Mouse (Mus musculus) spleen, adult 10 weeks (tissue): ENCODE results near the gene Olfr1178. TPM values are rescaled to one million over a fixed set of nuclear protein-coding genes. Genes with fewer than 3 reads are reported as not detected.

Experiments used
- polyA plus RNA-seq: library from polyadenylated mRNA; stranded (reverse); fragments of 350-450 nt; fragmentation: Illumina TruSeq; extraction: RNeasy Lipid Tissue Mini Kit (QIAGEN cat#74804); gene quantifications from one replicate; pipeline ENCODE4 v1.2.3, GENCODE M21; 2015; ENCODE audit warnings: low replicate concordance; ENCODE audit not compliant: insufficient read depth

Olfr1178 gene
- polyA plus RNA-seq, result not detected

GRCm38 (mm10) chr2:88386762-88387161 is at the start of gene Olfr1178:
Gene Olfr1178 (plus strand): TSS chr2:88387062.

GRCm38 (mm10) chr2:88346392-88346791 is 40.5 kb upstream of the Olfr1178 start, which contains the start of gene Olfr1177-ps:
Gene Olfr1177-ps (minus strand): TSS chr2:88346492.

GRCm38 (mm10) chr2:88406353-88406752 is 19.5 kb downstream of the Olfr1178 start, which contains the start of gene Olfr1179:
Gene Olfr1179 (minus strand): TSS chr2:88406453.

GRCm38 (mm10) chr2:88419051-88419450 is 32.2 kb downstream of the Olfr1178 start, which contains the start of gene Olfr1180:
Gene Olfr1180 (minus strand): TSS chr2:88419151.

GRCm38 (mm10) chr2:88426071-88426470 is 39.2 kb downstream of the Olfr1178 start, which contains the start of gene Olfr1181:
Gene Olfr1181 (minus strand): TSS chr2:88426171.

GRCm38 (mm10) chr2:88449031-88449430 is 62.2 kb downstream of the Olfr1178 start, which contains the start of gene Gm13757:
Gene Gm13757 (minus strand): TSS chr2:88449131.

Other genes starting within 250 kb of the Olfr1178 start
- gene Olfr1167, start 231.9 kb upstream of the Olfr1178 start, polyA plus RNA-seq, result not detected
- gene Olfr1168, start 205.2 kb upstream of the Olfr1178 start, polyA plus RNA-seq, result not detected
- gene Olfr1170, start 158.7 kb upstream of the Olfr1178 start, polyA plus RNA-seq, result not detected
- gene Olfr1173, start 107.2 kb upstream of the Olfr1178 start, polyA plus RNA-seq, result not detected
- gene Olfr1174-ps, start 71.9 kb upstream of the Olfr1178 start, polyA plus RNA-seq, result not detected
- not detected for gene Olfr1175-ps, start 59.8 kb upstream of the Olfr1178 start, polyA plus RNA-seq
- gene Olfr1176, start 50.3 kb upstream of the Olfr1178 start, polyA plus RNA-seq, result not detected
- gene Olfr1177-ps, start 40.6 kb upstream of the Olfr1178 start, polyA plus RNA-seq, result not detected
- gene Olfr1179, start 19.4 kb downstream of the Olfr1178 start, polyA plus RNA-seq, result not detected
- not detected for gene Olfr1180, start 32.1 kb downstream of the Olfr1178 start, polyA plus RNA-seq
- gene Olfr1181, start 39.1 kb downstream of the Olfr1178 start, polyA plus RNA-seq, result not detected
- gene Gm13757, start 62.1 kb downstream of the Olfr1178 start, polyA plus RNA-seq, result not detected
- gene Olfr1183, start 67.8 kb downstream of the Olfr1178 start, polyA plus RNA-seq, result not detected
- gene Olfr1184, start 96.5 kb downstream of the Olfr1178 start, polyA plus RNA-seq, result not detected
- gene Olfr1185-ps1, start 106.3 kb downstream of the Olfr1178 start, polyA plus RNA-seq, result not detected
- gene Olfr1186, start 131.5 kb downstream of the Olfr1178 start, polyA plus RNA-seq, result not detected
- not detected for gene Olfr1188, start 169.9 kb downstream of the Olfr1178 start, polyA plus RNA-seq
- not detected for gene Olfr1189, start 199.4 kb downstream of the Olfr1178 start, polyA plus RNA-seq